Mouse (Mus musculus) kidney, postnatal 36 days (tissue): ENCODE measurements around the gene Rab3ip.
A peak's percentile ranks its signal among the peaks of the same experiment; 100 is the strongest.

ENCODE experiments used
- DNase-seq, 2 experiments: peaks; one replicate each; pipeline ENCODE4 v3.0.0; 2021 to 2022; ENCODE audit warnings: mixed read lengths in 2 of 2

The Rab3ip gene

GRCm38 (mm10) chr10:116957867-116958551, 7.4 kb upstream of the Rab3ip start:
- DNase-seq = peak; percentile 35 to 56

- no peak for DNase-seq
Measured at GRCm38 (mm10) chr10:116956483-116957158, 6.1 kb upstream of the Rab3ip start.

GRCm38 (mm10) chr10:116955191-116955590, 4.6 kb upstream of the Rab3ip start:
- no peak for DNase-seq

DNA sequence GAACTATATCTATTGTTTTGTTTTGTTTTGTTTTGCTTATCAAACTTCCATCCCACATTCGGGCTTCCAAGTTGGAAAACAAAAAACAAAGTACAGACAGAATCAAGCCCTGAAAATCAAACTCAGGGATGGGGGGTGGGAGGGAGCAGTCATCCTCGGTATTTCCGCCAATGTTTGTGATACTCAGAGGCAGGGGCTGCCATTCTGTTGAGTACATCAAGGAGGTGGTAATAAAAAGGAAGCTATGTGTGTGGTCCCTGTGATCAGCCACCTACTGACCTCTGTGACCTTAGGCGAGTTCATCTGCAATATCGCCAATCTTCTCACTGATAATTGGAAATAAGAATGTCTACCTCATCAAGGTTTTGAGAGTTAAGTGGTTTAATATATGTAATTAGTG, 317 bp upstream of the Rab3ip start:
- DNase-seq = no peak

GRCm38 (mm10) chr10:116949111-116950008, 1.2 kb downstream of the Rab3ip start:
- DNase-seq = peak; percentile 35 to 74

GRCm38 (mm10) chr10:116948414-116948813, 2.2 kb downstream of the Rab3ip start:
- peak; percentile 46 to 66 for DNase-seq

- DNase-seq = no peak
Measured at GRCm38 (mm10) chr10:116944940-116945339, 5.6 kb downstream of the Rab3ip start.

- DNase-seq = peak; percentile 31 to 38
Measured at GRCm38 (mm10) chr10:116944144-116944543, 6.4 kb downstream of the Rab3ip start.

- DNase-seq = peak in 1 of 2 experiments; percentile 70
Measured at GRCm38 (mm10) chr10:116943025-116943424, 7.5 kb downstream of the Rab3ip start.

GRCm38 (mm10) chr10:116935028-116935427, 15.5 kb downstream of the Rab3ip start:
- DNase-seq = no peak

GRCm38 (mm10) chr10:116933794-116934193, 16.8 kb downstream of the Rab3ip start:
- DNase-seq = no peak

DNA sequence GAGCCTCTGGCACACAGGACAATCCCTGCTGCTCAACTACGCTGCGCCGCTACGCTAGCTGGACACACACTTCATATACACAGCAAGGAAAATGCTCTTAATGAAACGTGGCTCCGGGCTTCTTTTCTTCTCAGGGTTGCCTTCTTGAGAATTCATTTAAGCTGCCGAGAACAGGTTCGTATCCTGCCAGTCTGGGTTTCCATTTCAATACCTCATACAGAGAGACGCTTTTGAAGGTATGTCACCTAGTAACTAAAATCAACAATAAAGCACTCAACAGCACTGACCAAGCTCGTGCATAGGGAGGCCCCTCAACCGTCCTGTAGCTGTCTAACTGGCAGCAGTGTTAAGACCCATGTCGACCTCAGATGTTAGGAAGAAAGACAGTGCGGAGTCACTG, 18.2 kb downstream of the Rab3ip start:
- no peak for DNase-seq

GRCm38 (mm10) chr10:116931497-116932179, 18.9 kb downstream of the Rab3ip start:
- DNase-seq = no peak

GRCm38 (mm10) chr10:116930936-116931335, 19.6 kb downstream of the Rab3ip start:
- DNase-seq = no peak

DNA sequence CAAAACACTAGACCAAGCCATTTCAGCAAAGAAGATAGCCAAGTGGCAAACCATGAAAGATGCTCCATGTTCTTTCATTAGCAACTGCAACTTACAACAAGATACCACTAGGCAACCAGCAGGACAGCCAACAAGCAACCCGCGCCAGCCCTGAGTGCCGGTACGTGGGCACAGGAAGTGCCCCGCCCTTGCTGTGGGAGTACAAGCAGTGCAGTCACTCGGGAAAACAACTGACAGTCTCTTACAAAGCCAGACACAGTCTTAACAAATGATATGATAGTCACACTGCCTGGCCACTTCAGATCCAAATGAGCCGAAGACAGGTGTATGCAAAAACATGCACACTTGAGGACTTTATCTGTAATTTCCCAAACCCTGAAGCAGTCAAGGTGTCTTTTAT, 20.1 kb downstream of the Rab3ip start:
- DNase-seq = no peak

DNA sequence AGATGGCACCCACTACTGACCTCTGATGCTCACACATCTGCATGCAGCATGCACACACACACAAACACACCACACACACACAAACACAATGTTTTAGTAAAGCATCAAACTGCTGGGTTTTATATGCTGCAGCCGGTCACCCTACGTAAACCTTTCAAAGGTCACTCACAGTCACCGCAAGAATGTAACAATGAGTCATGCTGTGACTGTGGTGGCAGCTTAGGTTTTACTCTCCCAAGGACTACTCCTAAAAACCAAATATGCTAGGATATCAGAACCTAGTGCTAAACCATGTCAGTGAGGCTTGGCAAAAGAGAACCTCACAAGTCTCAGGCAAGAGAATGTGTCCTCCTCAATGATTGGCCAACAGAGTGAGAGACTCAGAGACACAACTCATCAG, 21.7 kb downstream of the Rab3ip start:
- DNase-seq = no peak

DNA sequence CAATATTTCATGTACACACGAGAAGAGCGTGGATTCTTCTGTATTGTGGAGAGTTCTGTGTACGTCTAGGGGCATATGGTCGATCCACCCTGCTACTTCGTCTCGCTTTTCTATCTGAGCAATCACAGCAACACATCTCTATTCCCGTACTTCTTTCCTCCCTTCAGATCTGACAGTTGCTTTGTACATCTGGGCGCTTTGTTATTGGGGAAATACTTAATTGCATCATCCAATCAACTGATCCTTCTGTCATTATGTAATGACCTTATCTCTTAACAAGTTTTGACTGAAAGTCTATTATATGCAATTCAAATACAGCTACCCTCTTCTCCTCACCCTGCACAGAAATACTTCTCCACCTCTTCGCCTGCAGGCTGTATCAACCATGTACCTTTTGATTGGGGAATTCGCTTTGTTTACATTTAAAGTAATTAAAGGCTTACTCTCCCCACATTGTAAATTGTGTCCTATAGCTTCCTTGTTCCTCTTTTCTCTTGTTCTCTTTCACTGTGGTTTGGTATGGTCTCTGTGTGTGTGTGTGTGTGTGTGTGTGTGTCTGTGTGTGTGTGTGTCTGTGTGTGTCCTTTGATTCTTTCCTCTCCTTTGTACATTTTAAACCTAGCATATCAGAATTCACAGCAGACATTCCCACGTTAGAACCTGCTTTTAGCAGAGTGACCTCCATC, 24.0 kb downstream of the Rab3ip start:
- DNase-seq = no peak

GRCm38 (mm10) chr10:116923651-116924495, 26.7 kb downstream of the Rab3ip start:
- DNase-seq = no peak

DNA sequence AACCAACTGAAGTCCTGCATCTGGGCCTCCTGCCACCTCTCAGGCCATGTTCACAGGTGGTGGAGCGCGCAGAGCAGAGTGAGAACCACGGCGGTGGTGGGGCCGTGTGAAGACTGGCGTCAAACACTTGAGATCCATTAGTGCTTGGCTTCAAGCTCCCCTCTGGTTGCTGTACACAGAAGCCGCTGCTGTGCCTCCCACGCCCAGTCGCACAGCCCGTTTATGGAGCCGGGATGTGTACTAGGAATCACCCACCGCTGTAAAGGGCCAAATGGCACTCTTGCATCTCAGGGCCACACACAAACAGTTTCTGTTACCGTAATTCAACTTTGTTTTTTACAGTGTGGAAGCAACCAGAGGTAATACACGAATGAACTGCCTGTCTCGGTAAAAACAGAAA, 28.4 kb downstream of the Rab3ip start:
- DNase-seq = no peak

DNA sequence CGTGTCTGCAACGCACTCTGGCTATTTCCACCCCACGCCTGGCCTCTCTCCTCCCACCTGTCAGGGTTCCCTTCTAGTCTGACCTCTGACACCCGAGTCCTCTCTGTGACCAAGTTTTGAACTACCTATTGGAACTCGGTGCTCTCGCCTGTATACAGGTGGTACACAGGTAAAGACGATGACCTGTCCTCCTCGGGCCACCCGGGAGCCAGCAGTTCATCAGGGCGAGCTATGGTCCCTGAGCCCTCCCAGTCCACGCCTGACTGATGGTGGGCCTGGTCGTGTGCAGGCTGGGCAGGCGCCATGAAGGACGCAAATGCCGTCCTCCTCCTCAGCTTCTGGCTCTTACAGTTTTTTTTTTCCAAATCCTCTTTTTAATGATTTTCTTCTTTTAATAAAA, 29.2 kb downstream of the Rab3ip start:
- no peak for DNase-seq

DNA sequence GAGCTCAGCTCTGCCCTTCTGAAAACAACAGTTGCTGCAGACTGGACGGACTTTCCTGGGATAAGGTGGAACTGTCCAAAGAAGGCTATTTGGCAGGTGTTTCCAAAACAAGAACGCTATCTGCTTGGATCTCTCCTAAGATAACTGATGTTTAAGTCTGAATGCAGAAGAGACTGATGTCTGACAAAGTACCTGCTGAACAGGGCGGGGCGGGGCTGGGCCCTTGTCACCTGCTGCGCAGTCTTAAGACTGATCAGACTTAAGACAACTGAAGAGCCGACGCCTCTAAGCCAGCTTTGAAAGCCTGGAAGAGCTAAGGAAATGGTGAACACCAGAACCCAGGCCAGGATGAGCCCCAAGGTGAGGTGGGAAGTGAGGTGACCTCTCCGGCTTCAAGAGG, 29.9 kb downstream of the Rab3ip start:
- DNase-seq = no peak
